Mouse (Mus musculus): ENCODE measurements around the gene Mmp9. TPM values are rescaled to one million over a fixed set of nuclear protein-coding genes. Genes with fewer than 3 reads are reported as not detected.

Gene Mmp9
- total RNA-seq, 2 experiments from 2014 or later = 2.0 TPM; not detected in 1

DNA sequence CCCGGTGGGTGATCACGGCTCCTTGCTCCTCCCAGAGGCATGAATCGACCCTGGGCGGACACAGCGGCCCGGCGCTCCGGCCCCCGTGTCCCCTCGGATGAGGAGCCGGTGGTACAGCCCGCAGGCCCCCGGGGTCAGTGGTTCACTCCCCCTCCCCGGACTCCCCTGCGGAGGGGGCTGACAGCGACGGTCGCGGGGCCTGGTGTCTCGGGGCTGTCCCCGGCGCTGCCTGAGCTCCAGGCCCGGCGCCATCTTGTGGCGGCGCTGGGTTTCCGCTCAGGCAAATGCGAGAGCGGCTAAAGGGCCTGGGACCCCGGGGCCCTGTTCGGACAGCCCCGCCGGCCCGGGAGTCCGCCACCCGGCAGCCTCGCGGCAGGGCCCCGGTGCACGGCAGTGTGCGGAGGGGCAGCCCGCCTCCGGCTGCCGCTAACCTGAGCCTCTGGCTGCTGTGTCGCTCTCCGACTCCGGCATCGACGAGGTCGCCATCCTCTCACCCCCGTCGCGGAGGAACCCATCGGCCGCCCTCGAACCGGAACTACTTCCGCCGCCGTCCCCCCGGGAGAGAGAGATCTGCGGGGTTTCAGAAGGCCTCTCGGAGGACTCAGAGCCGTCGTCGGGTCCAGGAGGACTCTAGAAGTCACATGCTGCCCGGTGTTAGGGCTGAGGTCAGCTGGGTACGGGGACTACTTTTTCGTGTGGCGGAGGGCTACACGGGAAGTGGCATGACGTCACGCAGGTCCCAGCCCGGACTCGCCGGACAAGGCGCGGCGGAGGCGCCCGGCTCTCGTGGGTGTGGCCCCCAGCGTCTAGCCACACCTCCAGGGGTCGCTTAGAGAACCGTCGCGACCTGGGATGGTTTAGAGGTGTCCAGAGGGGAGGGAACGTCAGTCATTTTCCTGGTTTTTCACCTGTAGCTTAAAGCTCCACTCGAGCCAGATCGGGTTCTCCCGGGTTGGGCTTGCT, 29.2 kb upstream of the Mmp9 start, which contains the start of gene Zfp335:
Gene Zfp335 (minus strand): TSS at position 672 of the 963 bp plus-strand sequence.
- ATAC-seq (replicated peaks; ENCODE audit: low FRiP score, low TSS enrichment, poor library complexity, severe bottlenecking) = peak; percentile 74

DNA sequence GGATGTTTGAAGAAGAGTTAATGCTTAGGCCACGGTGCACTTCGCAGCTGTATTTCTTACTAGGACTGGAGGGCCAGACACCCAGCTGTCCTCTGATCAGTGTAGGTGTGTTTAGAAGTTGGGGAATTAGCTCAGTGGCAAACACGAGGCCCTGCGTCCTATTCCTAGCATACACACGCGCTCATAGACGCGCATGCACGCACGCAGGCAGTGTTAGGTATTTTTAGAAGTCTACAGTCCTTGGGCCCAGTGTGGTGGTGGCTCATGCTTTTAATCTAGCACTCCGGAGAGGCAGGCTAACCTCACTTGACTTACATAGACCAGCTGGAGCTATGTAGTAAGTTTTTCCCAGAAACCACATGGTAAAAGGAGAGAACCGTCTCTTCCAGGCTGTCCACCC, 28.4 kb upstream of the Mmp9 start:
- peak; percentile 31 for ATAC-seq (replicated peaks; ENCODE audit: low FRiP score, low TSS enrichment, poor library complexity, severe bottlenecking)

DNA sequence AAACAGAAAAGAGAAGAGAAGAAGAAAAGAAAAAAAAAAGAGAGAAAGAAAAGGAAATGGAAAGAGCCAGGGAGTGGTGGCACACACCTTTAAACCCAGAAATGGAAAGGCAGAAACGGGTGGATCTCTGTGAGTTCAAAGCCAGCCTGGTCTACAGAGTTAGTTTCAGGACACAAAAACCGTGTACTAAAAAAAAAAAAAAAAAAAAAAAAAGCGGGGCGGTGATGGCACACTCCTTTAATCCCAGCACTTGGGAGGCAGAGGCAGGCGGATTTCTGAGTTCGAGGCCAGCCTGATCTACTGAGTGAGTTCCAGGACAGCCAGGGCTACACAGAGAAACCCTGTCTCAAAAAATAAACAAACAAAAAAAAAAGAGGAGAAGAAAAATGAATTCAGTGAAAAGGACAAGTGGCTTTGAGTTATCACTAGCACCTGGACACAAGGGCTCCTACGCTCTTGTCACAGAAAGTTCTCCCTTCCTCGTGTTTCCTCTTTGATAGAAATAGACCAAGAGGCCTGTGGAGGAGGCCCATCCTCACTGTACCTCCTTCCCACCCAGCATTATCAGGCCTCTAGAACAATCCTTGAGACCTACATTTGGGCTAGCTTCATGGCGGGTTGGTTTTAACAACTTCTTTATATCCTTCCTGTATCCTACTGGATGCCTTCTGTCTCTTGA, 27.7 kb upstream of the Mmp9 start:
- no peak for ATAC-seq (replicated peaks; ENCODE audit: low FRiP score, low TSS enrichment, poor library complexity, severe bottlenecking)

DNA sequence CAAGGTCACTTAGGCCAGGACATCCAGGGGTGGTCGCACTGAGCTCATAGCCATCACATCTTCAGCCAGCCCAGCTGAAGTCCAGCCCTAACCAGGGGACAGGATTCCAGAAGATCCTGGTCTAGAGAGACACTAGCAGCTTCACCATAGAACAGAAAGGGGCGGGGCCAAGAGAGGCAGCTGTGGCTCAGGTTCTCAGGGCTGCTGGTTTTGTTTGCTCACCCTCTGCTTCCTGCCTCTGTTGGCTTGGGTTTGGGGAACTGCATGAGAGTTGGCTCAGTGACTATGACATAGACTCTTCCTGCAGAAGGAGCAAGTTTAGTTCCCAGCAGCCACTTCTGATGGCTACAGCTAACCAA, 27.2 kb upstream of the Mmp9 start:
- ATAC-seq (replicated peaks; ENCODE audit: low FRiP score, low TSS enrichment, poor library complexity, severe bottlenecking) = no peak

DNA sequence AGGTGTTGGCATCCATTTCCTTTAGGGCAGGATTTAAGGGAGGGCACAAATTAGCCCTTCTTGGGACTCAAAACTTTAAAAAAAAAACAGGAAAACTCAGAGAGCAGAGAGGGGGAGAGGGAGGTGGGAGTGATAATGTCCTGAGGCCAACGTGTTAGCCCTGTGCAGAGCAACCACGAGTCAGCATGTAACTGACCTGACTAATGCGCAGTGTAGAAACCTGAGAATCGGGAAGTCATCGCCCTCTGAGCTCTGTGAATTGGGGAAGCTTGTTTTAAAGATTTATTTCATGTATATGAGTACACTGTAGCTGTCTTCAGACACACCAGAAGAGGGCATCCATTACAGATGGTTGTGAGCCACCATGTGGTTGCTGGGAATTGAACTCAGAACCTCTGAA, 23.8 kb upstream of the Mmp9 start:
- ATAC-seq (replicated peaks; ENCODE audit: low FRiP score, low TSS enrichment, poor library complexity, severe bottlenecking) = no peak

DNA sequence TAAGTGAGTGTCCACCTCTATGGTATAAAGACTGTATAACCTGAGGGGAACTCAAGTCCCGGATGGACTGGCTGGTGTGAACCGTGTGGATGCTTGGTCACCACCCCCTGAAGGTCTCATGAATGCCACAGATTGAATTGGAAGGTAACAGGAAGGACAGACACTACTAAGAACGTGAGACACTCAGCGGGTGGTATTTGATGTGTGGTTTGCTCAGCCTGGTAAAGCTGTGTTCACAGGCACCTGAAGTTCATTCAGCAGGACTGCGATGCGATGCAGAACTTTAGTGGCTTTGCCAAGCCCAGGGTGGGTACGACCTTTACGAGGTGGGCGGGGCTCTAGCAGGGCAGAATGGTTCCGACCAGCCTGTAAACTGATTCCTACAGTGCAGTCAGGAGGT, 23.2 kb upstream of the Mmp9 start:
- no peak for ATAC-seq (replicated peaks; ENCODE audit: low FRiP score, low TSS enrichment, poor library complexity, severe bottlenecking)

DNA sequence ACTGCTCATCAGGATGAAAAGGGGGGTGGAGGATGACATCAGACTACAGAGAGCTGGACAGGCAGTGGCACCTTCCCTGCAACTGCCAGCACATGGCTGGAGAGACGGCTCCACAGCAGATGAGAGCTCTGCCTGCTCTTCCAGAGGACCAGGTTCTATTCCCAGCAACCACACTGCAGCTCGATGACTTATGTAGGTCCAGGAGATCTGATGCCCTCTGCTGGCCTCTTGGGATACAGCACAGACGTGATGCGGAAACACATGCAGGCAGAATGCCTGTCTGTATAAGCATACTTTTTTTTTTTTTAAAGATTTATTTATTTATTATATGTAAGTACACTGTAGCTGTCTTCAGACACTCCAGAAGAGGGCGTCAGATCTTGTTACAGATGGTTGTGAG, 22.3 kb upstream of the Mmp9 start:
- peak; percentile 58 for ATAC-seq (replicated peaks; ENCODE audit: low FRiP score, low TSS enrichment, poor library complexity, severe bottlenecking)

DNA sequence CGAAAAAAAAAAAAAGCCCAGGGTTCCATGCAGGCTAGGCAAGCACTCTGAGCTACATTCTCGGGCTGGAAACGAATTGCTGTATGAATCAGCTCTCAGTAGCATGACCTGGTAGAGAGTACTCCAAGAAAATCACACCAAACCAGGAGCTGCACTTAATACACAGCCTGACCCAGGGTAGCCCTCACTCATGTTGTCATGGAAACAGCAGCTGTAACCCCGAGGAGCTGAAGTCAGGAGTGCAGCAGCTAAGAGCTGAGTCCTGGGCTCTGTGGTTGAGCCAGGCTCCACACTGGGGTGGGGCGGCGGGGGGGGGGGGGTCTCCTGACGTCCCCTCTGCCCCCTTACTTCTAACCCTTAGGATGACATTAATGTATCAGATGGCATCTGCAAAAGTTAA, 18.6 kb upstream of the Mmp9 start:
- no peak for ATAC-seq (replicated peaks; ENCODE audit: low FRiP score, low TSS enrichment, poor library complexity, severe bottlenecking)

DNA sequence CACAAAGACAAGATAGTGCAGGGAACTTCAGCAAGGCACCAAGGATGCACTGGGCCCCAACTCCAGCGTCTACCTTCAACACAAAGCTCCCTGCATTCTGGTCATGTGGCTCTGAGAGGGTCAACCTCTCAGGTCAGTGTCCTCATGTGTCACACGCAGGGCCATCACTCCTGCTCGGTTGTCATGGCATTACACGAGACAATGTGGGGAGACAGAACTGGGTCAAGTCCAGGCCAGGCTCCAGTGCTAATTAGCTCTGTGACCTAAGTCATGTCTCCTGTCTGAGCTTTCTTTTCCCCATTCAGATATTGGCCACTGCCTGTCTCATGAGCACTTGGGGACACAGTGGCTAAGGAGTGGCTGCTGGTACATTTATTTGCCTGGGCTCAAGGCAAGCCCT, 17.3 kb upstream of the Mmp9 start:
- no peak for ATAC-seq (replicated peaks; ENCODE audit: low FRiP score, low TSS enrichment, poor library complexity, severe bottlenecking)

DNA sequence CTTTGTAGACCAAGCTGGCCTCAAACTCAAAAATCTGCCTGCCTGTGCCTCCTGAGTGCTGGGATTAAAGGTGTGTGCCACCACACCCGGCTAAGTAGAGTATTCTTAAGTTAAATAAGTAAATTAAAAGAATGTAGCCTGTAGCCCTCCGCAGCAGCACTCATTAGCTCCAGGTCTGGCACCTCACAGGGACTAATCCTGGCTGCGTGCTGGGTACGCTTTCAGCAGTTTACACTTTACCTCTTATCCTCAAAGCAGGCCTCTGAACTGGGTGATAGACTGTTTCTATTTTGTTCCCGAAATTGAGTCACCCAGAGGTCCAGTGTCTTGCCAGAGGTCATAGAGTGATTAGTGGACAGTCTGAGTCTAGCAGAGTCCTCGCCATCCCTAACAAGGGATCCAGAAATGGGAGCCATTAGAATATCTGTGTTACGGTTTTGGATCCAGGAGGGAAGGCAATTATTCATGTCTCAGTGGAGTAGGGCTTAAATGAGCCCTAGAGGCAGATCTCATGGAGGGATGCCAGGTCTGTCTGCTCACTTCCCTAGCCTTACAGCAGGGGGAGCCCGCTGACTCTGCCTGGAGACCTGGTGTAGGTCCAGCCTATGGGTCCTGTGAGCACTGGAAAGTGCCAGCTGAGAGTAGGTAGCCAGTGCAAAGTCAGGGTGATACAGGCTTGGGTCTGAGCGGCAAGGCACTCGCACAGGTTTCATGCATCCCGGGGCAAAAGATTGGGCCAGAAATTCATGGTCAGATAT, 16.3 kb upstream of the Mmp9 start:
- peak; percentile 95 for ATAC-seq (replicated peaks; ENCODE audit: low FRiP score, low TSS enrichment, poor library complexity, severe bottlenecking)

DNA sequence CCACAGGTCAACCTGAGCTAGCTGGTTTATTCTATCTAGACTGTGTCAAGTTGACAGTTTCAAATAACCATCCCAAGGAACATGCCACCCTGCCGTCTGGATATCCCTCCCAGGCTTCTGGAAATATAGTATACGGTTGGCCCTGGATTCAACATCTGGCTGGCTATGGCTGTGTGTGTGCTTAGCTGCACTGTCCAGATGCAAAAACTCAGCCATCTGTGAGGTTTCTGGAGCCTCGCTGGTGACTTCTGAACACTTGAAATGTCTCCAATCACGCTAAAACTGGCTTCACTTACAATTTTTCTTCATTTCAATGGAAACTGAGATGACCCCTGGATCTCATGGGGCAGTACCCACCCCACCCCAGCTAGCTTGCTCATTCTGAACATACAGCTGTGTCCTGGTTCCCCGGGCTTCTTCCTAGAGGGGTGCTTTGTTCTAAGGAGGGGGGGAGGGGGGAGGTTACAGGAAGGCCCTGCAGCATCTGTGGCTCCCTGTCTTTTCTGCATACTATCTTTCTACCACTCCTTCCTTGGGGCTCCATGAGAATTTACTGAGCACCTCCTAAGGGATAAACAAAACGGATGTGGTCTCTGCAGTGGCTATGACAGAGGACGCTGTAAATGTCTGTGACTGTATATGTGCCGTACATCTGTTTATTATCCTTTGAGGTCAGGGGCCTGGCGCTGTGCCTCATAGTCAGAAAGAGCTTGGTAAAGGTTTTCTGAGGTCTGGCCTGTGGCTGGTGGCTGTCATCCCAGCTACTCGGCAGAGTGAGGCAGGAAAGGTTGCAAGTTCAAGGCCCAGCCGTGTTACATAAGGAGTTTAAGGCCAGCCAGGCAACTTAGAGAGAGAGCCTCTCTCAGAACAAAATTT, 9.6 kb upstream of the Mmp9 start:
- no peak for ATAC-seq (replicated peaks; ENCODE audit: low FRiP score, low TSS enrichment, poor library complexity, severe bottlenecking)

DNA sequence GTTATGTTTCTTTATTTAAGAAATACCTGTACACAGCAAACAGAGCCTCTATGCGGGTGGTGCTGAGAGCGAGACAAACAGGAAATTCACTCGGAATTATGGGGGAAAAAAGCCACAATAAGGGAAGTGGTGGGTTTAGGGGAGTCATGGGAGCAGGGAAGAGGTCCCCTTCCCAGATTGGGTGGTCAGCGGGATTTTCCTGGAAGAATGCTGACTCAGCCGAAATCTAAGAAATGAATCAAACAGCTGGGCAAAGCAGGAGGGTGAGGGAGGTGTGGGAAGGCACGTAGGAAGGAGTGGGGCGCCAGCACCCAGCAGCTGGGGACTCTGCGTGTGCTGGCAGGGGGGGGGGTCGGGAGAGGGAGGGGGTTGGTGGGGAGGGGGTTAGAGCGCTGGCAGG, 7.0 kb upstream of the Mmp9 start:
- no peak for ATAC-seq (replicated peaks; ENCODE audit: low FRiP score, low TSS enrichment, poor library complexity, severe bottlenecking)

DNA sequence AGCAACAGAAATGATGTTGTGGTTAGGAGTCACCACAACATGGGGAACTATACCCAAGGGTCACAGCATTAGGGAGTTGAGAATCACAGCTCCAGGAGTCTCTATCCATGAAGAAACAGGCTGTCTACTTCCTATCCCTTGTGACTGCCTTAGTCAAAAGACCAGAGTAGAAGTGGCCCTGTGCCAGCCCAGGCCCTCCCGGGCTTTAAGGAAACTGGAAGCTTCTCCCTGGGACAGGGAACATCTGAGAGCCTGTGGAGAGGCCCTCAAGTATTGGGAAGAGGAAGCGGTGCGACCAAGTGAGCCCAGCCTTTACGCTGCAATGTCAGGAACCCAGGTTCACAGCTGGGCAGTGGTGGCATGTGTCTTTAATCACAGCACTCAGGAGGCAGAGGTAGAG, 4.6 kb upstream of the Mmp9 start:
- ATAC-seq (replicated peaks; ENCODE audit: low FRiP score, low TSS enrichment, poor library complexity, severe bottlenecking) = no peak

DNA sequence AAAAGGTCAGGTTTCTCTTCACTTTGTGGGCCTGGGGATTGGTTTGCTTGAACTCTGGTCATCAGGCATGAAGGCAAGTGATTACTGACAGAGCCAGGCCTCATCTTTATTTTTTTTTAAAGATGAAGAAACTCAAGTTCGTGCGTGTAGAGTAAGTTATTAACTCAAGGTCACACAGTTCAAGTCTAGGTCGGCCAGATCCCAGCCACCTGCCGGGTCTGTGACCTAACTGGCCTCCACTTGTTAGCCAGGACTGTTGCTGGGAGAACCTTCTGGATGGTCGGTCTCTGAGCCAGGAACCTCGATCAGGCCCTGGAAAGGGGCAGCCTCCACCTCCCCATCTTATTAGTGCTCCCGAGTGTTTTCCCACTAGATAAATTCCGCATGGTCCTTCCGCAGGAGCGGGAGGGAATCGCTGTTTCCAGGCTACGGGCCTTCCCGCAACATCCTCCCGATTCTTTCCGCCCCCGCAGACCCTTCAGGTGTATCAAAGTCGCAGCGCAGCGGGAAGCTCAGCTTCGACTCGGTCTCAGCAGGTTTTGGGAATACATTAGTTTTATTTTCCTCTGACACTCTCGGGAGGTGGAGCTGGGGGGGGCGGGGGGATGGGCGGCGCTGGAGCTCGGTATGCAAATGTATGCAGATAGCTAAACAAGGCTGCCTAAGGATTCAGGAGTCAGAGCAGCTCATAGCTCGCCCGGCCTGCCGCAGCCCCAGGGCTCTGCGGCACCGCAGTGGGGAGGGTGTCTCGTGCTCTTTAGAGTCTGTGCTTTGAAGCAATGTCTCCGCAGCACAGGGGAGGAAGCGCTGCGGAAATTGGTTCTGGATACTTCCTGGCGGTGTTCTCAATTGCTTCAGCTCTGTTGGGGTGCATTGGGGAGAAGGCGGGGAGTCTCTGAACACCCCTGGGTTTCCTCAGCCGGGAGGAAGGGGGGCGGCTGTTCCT, 2.2 kb upstream of the Mmp9 start:
- ATAC-seq (replicated peaks; ENCODE audit: low FRiP score, low TSS enrichment, poor library complexity, severe bottlenecking) = peak; percentile 84

DNA sequence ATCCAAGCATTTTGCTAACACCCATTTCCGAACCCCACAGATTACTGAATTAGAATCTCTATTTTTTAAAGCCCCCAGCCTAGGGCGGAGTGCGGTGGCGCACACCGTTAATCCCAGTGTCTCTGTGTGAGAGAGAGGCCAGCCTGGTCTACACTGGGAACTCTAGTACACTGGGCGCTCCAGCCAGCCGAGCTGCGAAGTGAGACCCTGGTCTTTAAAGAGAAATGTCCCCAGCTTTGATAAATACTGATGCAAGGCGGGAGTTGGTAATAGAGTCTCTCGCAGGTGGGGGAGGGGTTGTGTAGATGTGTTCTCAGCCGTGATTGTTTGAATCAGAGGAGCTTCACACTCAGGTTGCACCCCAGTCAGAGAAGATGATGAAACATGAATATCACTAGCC, 1.5 kb upstream of the Mmp9 start:
- ATAC-seq (replicated peaks; ENCODE audit: low FRiP score, low TSS enrichment, poor library complexity, severe bottlenecking) = no peak

DNA sequence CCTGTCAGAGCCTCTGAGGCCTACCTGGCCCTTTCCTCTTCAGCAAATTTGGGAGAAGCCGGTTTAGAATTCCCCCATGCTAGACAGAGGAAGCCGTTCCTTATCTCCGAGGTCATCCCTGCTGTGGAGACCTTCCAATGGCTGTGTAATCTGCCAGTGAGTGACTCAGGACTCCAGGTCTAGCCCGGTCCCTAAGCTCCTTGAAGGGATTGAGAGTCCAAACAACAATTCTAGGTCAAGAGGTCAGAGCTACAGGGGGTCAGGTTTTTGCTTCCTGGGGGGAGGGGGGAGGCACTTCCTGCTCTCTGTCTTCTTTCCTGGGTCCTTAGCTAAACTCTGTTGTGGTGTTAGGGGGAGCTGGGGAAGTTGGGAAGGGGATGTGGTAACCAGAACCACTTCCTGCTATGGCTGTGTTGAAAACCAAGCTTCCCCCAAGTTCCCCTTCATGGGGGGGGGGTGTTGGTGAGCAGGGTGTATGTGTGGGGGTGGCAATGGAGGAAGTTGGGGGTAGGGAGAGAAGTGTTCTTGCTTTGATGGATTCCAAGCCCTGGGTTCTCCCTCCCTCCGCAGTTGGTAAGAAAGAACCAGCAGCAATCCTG, 2.2 kb downstream of the Mmp9 start:
- ATAC-seq (replicated peaks; ENCODE audit: low FRiP score, low TSS enrichment, poor library complexity, severe bottlenecking) = no peak

DNA sequence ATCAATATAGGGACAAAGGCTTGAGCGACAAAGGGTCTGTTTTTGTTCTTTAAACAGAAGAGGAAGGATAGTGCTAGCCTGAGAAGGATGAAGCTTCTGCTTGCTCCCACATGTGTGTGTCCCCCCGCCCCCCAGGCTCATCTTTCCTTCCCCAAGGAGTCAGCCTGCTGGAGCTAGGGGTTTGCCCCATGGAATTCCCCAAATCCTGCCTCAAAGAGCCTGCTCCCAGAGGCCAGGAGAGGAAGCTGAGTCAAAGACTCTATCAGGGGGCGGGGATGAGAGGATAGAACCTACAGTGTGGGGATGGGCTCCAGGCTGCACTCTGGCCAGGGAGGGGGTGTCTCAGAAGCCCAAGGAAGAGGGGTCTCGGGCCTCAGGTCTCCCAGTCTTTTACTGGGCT, 6.9 kb downstream of the Mmp9 start:
- no peak for ATAC-seq (replicated peaks; ENCODE audit: low FRiP score, low TSS enrichment, poor library complexity, severe bottlenecking)

DNA sequence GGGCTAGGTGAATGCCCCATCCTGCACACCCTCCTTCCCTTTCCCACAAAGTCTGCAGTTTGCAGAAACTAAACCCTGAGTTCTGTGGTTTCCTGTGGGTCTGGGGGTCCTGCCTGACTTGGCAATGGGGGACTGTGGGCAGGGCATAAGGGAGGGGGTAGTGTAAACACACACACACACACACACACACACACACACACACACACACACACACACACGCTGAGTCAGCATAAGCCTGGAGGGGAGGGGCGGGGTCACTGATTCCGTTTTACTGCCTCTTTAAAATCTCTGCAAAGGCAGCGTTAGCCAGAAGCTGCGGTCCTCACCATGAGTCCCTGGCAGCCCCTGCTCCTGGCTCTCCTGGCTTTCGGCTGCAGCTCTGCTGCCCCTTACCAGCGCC, 7.3 kb downstream of the Mmp9 start:
- ATAC-seq (replicated peaks; ENCODE audit: low FRiP score, low TSS enrichment, poor library complexity, severe bottlenecking) = no peak
